Mouse (Mus musculus) frontal cortex, adult 2 months (tissue): ENCODE results near the gene Cdc7. TPM values are rescaled to one million over a fixed set of nuclear protein-coding genes. Genes with fewer than 3 reads are reported as not detected.

ENCODE experiments used
- DNase-seq, 2 experiments: peaks; one replicate each; pipeline ENCODE4 v3.0.0; 2022; ENCODE audit warnings: low spot score in 1 of 2; ENCODE audit errors: extremely low spot score in 1 of 2
- polyA plus RNA-seq: library from polyadenylated mRNA; depleted of rRNA; stranded (reverse); fragments of >200 nt; gene quantifications from 2 replicates; pipeline ENCODE4 v1.2.3, GENCODE M21; 2012

The Cdc7 gene
- polyA plus RNA-seq, 1 experiment = 24.2 TPM

- DNase-seq = peak in 1 of 2 experiments; percentile 50
Measured at GRCm38 (mm10) chr5:106990639-106991299, 26.6 kb downstream of the Cdc7 start.

GRCm38 (mm10) chr5:106991300-106991929 is 27.3 kb downstream of the Cdc7 start:
- DNase-seq = no peak

GRCm38 (mm10) chr5:106994716-106995115 is 30.6 kb downstream of the Cdc7 start:
- DNase-seq = no peak

GRCm38 (mm10) chr5:106995886-106996538 is 31.9 kb downstream of the Cdc7 start:
- peak; percentile 18 to 75 for DNase-seq

GRCm38 (mm10) chr5:106996539-106997244 is 32.6 kb downstream of the Cdc7 start:
- DNase-seq = no peak

- no peak for DNase-seq
Measured at GRCm38 (mm10) chr5:107001396-107002090, 37.4 kb downstream of the Cdc7 start.

DNA sequence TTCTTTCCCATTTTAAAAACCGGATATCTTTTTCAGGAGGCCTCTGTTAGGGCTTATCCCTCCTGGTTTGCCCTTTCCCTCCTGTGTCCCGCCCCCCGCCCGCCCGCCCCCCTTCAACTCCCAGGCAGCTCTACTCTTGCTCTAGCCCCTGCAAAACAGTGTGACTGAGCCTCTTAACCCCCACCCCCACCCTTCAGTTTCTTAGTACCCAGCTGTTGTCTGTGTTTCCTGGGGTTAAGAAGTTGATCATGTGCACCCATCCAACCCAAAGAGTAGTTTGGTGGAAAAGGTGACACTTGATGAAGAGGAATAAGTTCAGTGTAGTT is 37.9 kb downstream of the Cdc7 start:
- no peak for DNase-seq

- no peak for DNase-seq
Measured at GRCm38 (mm10) chr5:107009721-107010120, 45.6 kb downstream of the Cdc7 start.

- no peak for DNase-seq
Measured at GRCm38 (mm10) chr5:107010300-107010699, 46.2 kb downstream of the Cdc7 start.

DNA sequence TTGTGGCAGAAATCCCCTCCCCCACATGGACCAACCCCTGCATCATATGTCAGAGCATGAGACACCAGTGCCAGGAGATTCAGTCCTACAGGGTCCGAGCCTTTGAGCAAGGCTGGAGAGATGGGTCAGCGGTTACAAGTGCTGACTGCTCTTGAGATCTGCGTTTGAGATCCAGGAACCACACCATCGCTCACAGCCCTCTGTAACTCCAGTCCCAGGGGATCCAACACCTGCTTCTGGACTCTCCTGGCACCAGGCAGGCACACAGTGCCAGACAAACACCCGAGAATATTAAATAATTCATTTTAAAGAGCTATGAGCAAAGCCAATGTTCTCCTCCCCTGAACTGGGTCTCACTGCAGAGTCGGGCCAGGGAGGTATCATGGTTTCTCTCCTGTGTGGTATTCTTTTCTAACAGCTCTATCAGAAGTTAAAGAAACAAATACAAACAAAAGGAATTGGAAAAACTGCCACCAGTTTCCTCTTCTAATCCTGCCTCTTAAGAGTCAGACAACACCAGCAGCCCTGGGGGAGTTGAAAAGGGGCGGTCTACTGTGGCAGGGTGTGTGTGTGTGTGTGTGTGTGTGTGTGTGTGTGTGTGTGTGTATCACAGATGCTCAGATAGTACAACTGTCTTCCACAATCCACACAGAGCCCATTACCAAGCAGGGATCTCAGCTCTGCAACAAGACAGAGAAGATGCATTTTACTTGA is 47.4 kb downstream of the Cdc7 start:
- no peak for DNase-seq

GRCm38 (mm10) chr5:107012030-107012715 is 48.1 kb downstream of the Cdc7 start:
- DNase-seq = no peak

GRCm38 (mm10) chr5:107013393-107013792 is 49.3 kb downstream of the Cdc7 start:
- no peak for DNase-seq

- DNase-seq = no peak
Measured at GRCm38 (mm10) chr5:107014146-107014545, 50.0 kb downstream of the Cdc7 start.

DNA sequence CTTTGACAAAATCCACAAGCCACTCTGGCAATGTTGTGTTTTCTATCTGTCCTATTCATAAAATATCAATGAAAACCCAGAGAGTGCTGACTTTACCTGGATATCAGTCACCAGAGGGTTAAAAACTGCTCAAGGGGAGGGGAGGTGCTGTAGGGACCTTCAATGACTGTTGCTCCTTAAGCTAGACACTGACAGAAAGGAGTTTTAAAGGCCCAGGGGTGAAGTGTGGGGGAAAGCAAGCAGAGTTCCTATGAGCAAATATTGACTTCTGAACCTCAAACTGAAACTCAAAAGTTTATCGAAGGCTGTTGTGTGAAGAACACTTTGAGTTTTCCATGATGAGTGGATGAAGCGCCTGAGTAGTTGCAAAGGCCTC is 50.9 kb downstream of the Cdc7 start:
- no peak for DNase-seq

DNA sequence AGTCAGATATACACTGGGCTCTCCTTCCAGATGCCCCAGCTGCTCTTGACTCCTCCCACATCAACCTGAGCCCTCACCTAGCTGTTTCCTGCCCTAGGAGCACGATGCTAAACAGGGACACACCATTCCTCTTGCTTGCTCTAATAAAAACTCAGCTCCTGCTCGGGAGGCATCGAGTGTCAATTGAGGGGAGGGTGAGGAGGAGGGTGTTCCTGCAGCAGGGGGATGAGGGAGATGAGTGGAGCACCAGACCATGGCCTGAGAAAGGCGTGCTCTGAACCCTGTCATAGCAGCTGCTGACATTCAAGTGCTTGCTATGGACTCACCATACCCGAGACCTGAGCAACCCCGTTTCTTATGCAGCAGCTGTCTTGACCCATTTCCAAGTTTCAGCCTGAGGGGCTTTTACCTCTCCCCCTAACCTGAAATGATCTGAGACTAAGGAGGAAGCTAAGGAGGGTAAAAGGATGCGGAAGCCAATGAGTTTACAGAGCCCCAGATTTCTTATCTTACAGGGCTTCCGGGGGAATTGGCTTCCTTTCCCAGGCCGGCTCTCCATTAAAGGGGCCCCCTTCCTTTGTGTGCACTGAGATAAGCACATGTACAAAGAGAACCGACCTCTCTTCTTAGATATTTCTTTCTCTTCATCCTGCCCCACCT is 51.4 kb downstream of the Cdc7 start:
- DNase-seq = no peak

DNA sequence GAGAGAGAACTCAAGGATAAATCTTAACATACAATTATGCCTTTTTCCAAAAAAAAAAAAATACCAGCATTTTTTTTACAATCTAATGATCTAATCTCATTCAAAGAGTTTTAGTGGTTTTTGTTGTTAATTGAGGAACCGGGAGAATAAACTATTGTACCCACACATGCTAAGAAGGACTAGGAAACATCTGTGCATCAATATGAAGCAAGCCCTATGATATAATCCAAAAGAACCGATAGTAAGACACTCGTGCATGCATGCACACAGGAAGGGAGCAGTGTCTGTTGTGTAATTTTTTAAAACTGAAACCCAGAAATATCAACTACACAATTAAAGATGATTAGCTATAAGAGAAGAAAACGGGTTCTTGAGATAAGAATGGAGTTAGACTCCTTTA is 52.4 kb downstream of the Cdc7 start:
- DNase-seq = no peak

DNA sequence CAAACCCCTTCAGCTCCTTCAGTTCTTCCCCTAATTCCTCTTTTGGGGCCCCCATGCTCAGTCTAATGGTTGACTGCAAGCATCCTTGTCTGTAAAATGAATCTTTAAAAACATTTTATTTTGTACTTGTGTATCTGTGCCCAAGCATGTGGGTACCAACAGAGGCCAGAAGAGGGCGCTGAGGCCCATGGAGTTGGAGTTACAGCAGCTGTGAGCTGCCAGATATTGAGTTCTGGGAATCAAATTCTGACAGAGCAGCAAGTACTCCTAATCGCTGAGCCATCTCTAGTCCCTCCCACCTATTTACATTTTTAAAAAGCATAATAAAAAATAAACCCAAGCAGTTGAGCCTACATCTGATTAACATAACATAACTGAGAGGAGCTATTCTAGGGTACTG is 53.4 kb downstream of the Cdc7 start:
- DNase-seq = no peak

DNA sequence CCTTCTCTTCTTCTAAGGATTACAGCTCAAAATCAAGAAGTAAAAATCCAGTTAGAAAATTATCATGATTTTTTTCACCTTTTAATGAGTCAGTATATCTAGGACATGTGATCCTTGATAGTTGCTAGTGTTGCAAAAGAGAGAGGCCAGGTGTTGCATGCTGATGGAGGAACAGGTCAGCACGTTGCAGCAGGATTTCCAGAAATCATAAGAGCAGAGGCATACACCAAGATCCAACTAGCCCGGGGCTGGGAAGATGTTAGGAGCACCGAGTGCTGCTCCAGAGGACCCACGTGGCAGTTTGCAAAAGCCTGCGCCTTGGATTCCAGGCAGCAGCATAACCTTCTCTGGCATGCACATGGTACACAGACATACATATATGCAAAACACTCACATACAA is 54.9 kb downstream of the Cdc7 start:
- DNase-seq = no peak

GRCm38 (mm10) chr5:107019904-107020303 is 55.8 kb downstream of the Cdc7 start:
- DNase-seq = no peak
